Mouse (Mus musculus) MEL (cell line): ENCODE results near the gene Dus1l.

Experiments used
- CTCF ChIP-seq, 3 experiments: IDR thresholded peaks in 2 of 3; conservative IDR thresholded peaks in 1 of 3; 2 replicates each; pipeline ENCODE4 v1.5.1; 2011 to 2012; ENCODE audit warnings: low read length in 3 of 3, low read depth in 2 of 3, mild to moderate bottlenecking in 2 of 3, improper control_type of control experiment in 1 of 3, inconsistent platforms in 1 of 3, mixed read lengths in 1 of 3, moderate library complexity in 1 of 3; ENCODE audit not compliant: control insufficient read depth in 1 of 3, insufficient read depth in 1 of 3, poor library complexity in 1 of 3, severe bottlenecking in 1 of 3
- GATA1 ChIP-seq: IDR thresholded peaks from 2 replicates; pipeline ENCODE4 v1.6.1; 2011; ENCODE audit warnings: low read depth, low read length, improper control_type of control experiment
- HCFC1 ChIP-seq: IDR thresholded peaks from 2 replicates; pipeline ENCODE4 v1.6.1; 2012; ENCODE audit warnings: low read depth, mild to moderate bottlenecking, inconsistent platforms, low read length, improper control_type of control experiment, moderate library complexity
- RAD21 ChIP-seq: IDR thresholded peaks from 2 replicates; pipeline ENCODE4 v1.6.1; 2011; ENCODE audit warnings: mild to moderate bottlenecking, low read depth, low read length, improper control_type of control experiment

DNA sequence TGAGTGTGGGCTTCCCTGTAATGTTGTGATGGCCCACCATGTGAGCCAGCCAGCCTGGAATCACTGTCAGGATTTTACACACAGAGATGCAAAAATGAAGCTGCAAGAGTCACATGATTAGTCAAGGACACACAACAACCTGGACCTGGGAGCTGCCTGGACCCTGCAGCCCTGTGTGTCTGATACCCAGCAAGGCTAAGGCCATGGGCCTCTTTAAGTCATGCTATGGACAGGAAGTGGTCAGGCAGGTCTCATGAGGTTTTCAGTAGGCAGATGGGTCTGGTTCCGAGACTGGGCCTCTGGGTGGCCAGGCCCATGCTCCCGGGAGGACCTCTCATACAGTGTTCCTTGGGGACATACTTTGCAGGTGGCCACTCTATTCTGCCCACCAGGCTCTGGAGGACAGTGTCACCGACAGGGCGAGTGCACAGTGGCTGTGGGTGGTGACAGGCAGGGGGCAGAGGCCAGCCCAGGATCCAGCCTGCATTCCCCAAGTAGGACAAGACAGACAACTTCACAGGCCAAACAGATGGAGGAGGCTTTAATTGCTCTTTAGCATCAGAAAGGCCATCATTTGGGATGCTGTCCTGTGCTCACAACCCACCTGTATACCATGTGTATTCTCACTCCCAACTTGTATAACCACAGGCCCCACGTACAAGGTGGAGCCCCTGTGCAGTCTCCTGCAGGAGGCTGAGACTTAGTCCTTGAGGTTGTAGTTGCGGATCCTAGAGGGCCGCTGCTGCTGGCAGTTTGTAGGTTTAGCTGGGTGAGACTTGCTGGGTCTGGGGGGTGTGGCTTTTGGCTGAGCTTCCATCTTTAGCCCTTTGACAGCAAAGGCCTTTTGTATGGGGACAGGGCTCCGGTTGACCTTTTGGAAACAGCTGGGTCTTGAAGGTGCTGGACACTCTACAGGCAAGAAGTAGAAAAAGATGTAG, 30.1 kb upstream of the Dus1l start:
- no peak for TF ChIP-seq RAD21
- no peak for TF ChIP-seq HCFC1
- TF ChIP-seq CTCF (IDR thresholded peaks at IDR 0.05 in 2 of 3, conservative IDR thresholded peaks at IDR 0.05 in 1 of 3; ENCODE audit: control insufficient read depth in 1 of 3, insufficient read depth in 1 of 3, low read depth in 2 of 3, low read length in 3 of 3, poor library complexity in 1 of 3, severe bottlenecking in 1 of 3), result no peak
- no peak for TF ChIP-seq GATA1
